Mouse (Mus musculus): ENCODE results near the gene Tmigd3.
A peak's percentile ranks its signal among the peaks of the same experiment; 100 is the strongest.

The Tmigd3 gene

GRCm38 (mm10) chr3:105873451-105874445, 3.0 kb downstream of the Tmigd3 start:
- DNase-seq (ENCODE audit: low read depth, low spot score), result no peak

GRCm38 (mm10) chr3:105876022-105876421, 5.3 kb downstream of the Tmigd3 start:
- no peak for DNase-seq (ENCODE audit: low read depth, low spot score)

- DNase-seq (ENCODE audit: low read depth, low spot score), result no peak
Measured at GRCm38 (mm10) chr3:105877252-105877803, 6.6 kb downstream of the Tmigd3 start.

GRCm38 (mm10) chr3:105877919-105878318, 7.2 kb downstream of the Tmigd3 start:
- DNase-seq (ENCODE audit: low read depth, low spot score), result no peak

- DNase-seq (ENCODE audit: low read depth, low spot score), result no peak
Measured at GRCm38 (mm10) chr3:105878751-105879150, 8.0 kb downstream of the Tmigd3 start.

- DNase-seq (ENCODE audit: low read depth, low spot score), result no peak
Measured at GRCm38 (mm10) chr3:105880419-105880818, 9.7 kb downstream of the Tmigd3 start.

- no peak for DNase-seq (ENCODE audit: low read depth, low spot score)
Measured at GRCm38 (mm10) chr3:105882105-105882504, 11.4 kb downstream of the Tmigd3 start.

- DNase-seq (ENCODE audit: low read depth, low spot score), result no peak
Measured at GRCm38 (mm10) chr3:105883111-105883510, 12.4 kb downstream of the Tmigd3 start.

GRCm38 (mm10) chr3:105888961-105889360, 18.3 kb downstream of the Tmigd3 start:
- no peak for DNase-seq (ENCODE audit: low read depth, low spot score)

- DNase-seq (ENCODE audit: low read depth, low spot score), result no peak
Measured at GRCm38 (mm10) chr3:105890220-105890619, 19.5 kb downstream of the Tmigd3 start.

- DNase-seq (ENCODE audit: low read depth, low spot score), result no peak
Measured at GRCm38 (mm10) chr3:105891141-105891540, 20.4 kb downstream of the Tmigd3 start.

GRCm38 (mm10) chr3:105891760-105892571, 21.3 kb downstream of the Tmigd3 start:
- DNase-seq (ENCODE audit: low read depth, low spot score), result no peak

GRCm38 (mm10) chr3:105892572-105893495, 22.1 kb downstream of the Tmigd3 start:
- DNase-seq (ENCODE audit: low read depth, low spot score), result no peak

GRCm38 (mm10) chr3:105893941-105894391, 23.3 kb downstream of the Tmigd3 start:
- DNase-seq (ENCODE audit: low read depth, low spot score), result no peak

GRCm38 (mm10) chr3:105894601-105895592, 24.2 kb downstream of the Tmigd3 start:
- DNase-seq (ENCODE audit: low read depth, low spot score), result no peak

GRCm38 (mm10) chr3:105896811-105897210, 26.1 kb downstream of the Tmigd3 start:
- DNase-seq (ENCODE audit: low read depth, low spot score), result no peak

- DNase-seq (ENCODE audit: low read depth, low spot score), result no peak
Measured at GRCm38 (mm10) chr3:105898325-105898724, 27.6 kb downstream of the Tmigd3 start.

- DNase-seq (ENCODE audit: low read depth, low spot score), result no peak
Measured at GRCm38 (mm10) chr3:105898861-105899260, 28.2 kb downstream of the Tmigd3 start.

GRCm38 (mm10) chr3:105899394-105900147, 28.9 kb downstream of the Tmigd3 start:
- peak; percentile 65 for DNase-seq (ENCODE audit: low read depth, low spot score)

Measured in telencephalon, adult 2 months (tissue).